Mouse (Mus musculus): Measurements from ENCODE around the gene Fndc3b.
"Not testable (repeated sequence)": the region's sequence is repeated elsewhere in the genome, so short reads cannot be mapped to it uniquely, and the experiment has no call there.

Fndc3b gene

DNA sequence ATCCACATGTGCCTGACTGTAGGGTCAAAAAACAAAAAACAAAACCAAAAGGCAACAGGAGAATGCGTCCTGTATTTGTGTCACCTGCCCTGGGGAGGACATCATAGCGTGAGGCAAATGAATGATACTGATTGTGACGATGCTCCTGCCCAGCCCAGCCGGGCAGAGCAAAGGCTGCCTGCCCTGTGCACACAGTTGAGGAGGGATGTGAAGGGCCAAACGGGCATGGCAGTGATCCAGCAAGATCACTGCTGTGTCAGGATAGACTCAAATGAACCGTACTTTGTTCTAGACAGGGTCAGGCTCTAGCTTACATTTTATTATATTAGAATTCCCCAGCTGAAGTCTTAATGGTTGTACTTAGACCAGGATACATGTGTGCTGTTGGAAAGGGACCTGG lies 219.3 kb downstream of the Fndc3b start:
- DNase-seq: no peak

DNA sequence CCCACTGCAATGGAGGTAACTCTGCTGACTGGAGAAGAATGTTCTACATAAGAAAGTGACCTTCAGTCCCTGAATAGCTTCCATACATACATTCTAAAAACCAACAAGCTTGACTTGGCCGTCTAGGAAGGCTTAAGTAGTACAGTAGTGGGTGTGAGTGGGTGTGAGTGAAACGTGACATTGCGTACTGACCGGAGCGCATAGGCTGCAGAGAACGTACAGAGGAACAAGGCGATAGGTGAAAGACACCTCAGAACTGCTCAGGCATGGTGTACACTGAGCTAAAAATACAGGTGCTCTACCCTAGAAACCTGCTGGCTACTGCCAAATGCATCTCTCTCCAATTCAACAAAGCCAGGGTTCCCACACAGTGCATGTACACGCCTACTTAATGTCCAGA lies 219.7 kb downstream of the Fndc3b start:
- DNase-seq: no peak

DNA sequence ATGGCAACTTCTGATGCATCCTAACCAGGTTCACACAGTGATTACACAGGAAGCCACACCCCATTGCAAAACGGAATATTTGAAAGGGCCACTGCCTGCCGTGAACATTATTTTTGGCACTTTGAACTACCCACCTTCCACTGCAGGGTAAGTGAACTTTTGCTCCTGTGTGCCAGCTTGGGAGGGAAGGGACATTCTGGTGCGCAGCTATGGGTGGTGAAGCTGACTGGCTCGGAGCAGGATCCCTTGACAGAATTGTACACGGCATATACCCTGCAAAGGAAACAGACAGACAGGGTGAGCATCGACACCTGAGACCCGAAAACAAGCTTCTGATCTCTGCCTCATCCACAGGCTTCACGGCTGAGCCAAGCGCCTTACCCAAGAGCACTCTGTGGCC lies 220.2 kb downstream of the Fndc3b start:
- DNase-seq: no peak

DNA sequence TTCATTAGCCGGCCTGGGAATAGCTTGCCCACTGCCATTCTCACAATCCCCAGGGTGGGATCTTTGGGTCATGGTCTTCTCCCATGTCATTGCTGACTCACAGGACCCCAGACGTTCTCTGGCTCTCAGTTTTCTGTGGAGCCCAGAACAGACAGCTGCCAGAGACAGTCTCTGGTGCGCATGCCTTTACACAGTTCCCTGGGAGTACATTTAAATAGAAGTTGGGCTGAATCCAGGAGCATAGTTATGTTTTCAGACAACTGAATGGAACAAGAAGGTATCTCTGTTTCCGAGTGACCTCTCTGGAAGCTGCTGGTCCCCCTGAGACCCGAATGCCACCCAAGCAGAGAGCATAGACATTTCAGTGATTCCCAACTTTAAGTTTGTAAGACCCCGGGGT lies 221.6 kb downstream of the Fndc3b start:
- DNase-seq: no peak

DNA sequence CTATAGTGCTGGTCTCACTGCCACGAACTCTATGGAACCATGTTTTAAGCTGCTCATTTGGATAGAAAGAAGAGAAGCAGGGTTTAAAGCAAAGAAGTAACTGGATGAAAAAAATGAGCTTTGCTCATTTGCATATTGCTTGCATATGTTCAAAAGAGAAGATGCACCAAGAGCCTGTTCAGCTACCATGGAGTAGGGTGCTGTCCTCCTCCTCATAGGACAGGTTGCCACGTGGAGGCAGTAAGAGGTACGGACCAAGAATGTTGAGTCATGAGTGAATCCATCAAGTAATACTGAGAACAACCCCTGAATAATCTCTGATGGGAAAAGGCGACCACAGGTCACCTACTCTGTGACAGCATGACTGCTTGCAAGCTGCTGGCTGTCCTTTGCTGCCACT lies 226.0 kb downstream of the Fndc3b start:
- DNase-seq: no peak

DNA sequence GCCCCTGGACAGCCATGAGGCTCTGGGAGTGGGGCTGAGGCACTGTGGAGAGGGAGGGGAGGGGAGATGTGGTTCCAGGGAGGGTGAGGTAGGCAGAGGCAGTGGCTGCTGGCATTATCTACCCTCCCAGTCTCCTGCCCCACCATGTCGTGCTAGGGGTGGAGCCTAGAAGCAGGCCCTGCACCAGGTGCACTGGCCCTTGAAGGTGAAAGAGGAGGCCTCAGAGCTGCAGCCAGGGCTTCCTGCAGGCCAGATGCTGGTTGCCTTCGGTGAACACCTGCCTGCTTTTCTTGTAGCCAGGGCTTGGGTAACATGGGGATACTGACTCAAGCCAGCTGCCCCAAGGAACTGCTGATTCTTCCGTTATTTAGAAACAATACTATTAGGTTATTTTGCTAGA lies 226.4 kb downstream of the Fndc3b start:
- DNase-seq: no peak

DNA sequence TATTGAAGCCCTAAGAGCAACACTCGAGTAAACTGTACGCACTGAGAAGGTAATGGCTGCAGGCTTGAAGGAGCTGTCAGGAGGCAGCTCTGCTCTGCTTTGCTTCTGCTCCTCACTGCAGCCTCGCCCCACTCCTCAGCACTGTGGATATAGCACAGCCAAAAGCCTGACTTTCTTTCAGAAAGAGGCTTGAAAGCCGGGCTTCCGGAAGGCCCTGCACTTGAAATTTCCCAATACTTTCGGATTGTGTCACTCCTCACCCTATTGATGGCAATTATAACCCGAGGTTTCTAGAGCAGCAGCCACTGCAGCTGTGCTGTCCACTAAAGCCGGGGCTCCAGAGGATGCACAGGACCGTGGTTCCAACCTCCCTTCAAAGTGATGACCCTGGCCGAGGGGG lies 227.3 kb downstream of the Fndc3b start:
- DNase-seq: no peak

DNA sequence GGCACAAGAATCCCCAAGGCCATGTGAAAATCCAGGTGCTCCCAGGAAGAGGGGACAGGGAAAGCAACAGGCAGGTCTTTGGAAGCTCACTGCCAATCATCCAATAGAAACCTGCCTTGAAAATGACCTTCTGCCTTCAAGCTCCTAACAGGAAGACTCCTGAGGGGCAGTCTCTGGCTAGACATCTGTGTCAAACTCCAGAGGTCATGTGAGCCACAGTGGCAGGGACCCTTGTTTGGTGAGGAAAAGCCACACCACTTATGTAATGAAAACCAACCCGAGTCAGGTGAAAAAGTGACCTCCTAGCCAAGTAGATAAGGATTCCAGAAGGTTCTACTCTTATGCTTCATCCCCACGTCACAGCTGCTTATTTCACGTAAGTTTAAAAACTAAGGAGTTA lies 227.8 kb downstream of the Fndc3b start:
- no peak for DNase-seq

DNA sequence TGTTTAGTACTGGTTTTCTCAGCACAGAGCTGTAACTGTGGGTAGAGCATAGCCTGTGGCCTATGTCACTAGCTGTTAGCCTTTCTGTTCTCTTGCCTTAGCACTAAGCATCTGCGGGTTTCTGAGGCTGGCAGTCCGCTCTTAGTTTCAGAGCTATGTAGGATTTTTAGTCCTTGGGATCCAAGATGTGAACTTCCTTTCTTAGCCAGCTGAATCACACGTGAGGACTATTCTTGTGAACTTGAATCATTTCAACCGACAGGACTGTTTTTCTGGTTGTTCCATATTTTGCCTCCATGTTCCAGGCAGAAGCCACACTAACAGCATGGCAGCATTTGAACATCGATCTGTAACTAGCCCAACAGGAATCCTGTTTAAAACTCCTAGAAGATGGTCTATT lies 229.4 kb downstream of the Fndc3b start:
- no peak for DNase-seq

DNA sequence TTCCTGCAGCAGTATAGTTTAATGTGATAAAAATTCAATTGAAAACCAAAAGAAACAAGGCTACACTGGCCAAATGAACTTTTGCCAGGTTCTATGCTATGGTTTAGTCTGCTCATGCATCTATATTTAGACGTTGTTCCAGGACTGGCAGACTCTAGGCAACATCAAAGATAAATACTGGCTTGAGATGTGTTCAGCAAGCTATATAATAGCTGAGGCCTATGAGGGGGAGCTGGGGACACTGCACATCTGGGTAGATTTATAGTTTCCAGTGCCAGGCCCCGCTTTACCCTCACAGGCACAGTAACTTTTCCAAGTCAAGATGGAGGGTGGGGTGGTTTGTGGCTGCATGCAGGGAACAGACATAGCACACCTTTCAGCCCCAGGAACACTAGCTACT lies 231.7 kb downstream of the Fndc3b start:
- DNase-seq: no peak

DNA sequence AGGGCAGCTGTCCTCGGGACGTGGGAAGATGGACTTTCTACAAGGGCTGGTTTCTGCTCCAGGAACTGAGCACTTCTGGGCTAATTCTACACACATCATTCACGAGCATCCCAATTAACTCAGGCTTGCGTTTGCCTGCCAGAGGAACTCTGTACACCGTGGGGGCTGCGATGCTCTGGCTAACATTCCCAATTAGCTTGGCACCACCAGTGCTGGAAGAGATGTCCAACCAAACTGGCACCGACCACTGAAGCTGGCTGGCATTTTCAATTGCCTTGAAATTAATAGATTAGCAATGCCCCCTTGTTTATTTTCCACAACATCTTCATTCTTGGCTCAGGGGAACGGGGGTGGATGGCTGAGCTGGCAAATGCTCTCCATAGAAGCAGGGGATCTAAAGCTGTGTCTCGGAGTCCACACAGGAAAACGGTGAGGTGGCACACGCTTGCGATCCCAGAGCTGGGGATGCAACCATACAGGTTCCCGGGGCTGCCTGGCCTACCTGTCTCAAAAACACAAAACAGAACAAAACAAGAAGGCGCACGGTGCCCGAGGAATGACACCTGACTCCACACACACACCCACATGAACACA lies 232.4 kb downstream of the Fndc3b start:
- DNase-seq: no peak

DNA sequence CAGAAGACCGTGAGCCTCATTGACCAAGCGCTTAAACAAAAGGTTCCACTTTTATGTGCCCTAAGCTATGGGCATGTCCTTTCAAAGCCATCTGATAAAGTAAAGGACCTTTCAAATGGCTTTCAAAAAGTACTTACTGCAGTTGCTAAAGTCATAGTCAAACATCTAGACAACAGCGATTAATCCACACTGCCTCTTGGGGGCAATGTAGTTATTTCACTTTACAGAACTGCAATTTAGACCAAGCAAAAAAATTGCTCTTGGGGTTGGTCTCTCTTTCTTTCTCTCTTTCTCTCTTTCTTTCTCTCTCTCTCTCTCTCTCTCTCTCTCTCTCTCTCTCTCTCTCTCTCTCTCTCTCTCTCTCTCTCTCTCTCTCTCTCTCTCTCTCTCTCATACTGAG lies 233.4 kb downstream of the Fndc3b start:
- DNase-seq: not testable (repeated sequence)

DNA sequence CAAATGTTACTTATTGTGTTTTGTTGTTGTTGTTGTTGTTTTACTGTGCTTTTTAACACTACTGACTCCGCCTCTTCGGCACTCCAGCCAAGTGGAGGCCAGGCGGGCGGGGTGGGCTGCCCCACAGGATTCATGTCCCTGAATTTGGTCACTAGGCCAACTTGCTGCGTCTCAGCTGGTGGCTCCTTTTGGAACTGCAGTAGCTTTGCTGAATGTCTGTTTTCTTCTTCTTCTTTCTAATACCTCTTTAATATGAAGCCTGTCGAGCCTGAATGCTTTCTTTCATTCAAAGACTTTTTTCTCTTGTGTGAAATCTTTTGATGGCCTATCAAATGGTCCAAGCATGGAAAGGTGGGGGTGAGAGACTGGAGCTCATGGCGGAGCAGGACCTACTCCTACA lies 235.2 kb downstream of the Fndc3b start:
- DNase-seq: no peak

DNA sequence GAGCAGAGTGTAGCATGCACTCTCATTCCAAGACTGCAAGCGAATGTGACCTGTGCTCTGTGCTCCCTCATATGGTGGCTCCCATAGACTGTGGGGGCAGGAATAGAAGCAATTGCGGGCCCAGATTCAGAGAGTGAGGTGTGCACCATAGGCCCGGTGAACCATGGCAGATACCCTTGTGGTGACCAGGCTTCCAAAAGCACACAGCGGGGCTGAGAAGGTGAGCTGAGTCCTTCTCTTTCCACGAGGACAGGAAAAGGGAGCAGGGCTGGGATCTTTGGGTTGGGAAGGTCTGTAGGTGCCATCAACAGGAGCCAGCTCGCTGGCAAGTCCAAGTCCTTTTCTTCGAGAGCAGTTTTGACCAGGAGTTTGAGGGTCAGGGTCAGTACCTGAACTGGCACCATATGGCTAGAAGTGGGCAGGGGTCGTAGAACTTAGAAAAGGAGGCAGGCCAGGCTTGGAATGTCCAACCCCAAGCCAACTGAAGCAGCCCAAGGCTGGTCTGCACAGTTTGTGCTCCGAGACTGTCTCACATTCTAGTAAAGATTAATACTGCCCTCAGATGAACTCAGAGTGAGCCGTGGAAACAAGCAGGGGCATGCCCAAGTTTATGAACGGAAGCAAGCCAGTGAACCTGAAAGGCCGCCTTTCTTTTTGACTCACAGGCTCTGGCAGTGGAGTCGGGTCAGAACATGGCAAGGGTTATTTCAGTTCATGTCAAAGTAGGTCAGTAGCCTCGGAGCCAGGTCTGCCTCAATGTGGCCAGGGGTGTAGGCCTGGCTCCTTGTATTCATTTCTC lies 237.1 kb downstream of the Fndc3b start:
- no peak for DNase-seq

DNA sequence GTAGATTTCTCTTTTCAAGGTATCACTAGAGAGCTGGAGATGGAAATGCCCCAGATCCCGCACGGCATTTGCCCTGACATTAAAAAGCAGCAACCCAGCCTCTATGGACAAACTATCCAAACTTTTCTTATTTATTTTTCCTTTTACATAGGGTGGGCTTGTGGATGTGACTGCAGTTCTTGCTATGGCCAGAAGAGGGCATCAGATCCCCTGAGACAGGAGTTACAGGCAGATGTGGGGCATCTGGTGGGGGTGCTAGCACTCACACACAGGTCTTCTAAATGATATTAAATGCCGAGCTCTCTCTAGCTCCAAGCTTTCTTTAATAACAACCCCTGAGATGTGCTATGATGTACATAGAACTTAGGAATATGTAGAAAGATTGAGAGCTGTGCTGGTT lies 238.3 kb downstream of the Fndc3b start:
- no peak for DNase-seq

DNA sequence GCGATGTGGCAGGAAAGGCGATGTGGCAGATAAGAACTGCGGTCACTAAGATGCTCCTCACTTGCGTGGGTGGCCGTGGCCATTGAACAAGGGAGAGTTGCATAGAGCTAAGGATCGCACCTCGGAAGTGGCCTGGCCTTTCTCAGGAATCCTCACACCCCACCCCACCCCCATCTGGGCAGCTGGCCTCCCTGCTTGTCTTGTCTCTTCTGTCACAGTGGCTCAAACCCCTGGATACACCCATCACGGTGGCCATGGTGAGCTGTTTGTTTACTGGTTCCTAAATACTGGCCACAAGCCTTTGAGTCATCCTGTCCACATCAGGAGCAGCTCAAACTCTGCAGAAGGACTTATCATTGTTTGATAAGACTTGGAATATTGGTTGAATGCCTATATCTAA lies 240.3 kb downstream of the Fndc3b start:
- DNase-seq: no peak

DNA sequence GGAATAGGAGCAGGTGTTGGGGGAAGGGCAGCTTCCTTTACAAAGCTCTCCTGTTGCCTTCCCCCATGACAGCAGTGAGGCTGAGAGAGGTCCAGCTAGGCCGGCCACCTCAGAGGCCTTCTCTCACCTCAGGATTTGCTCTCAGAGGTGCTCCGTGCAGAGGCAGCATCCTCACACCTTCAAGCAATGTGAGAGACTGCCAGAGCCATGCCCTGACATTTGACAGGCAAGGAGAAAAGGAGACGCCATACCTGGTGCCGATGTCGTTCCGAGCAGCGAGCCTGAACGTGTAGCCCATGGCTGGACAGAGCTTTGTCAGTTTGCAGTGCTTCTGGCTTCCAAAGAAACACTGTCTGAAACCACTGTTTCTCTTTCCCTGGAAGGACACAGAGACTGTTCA lies 241.1 kb downstream of the Fndc3b start:
- DNase-seq: no peak

DNA sequence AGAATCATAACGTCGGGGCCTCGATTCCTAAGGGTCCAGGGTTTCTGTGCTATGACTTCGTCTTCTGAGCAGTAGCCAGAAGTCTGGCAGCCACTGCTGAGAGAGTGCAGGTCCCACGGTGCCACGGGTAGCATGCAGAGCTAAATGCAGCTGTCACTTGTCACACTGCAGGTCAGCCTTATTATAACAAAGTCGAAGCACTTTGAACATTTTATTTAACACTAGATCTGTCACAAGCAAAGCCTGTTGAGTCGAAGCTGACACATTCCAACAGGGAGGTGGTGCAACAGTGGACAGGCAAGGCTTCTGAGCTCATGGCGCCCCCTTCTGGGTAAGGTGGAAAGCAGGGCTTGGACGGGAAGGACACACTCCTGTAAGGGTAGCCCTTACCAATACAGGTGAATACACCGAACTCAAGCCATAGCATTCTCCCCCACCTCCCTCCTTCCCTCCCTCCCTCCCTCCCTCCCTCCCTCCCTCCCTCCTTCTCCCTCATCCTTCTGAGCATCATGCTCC lies 243.5 kb downstream of the Fndc3b start:
- no peak for DNase-seq

DNA sequence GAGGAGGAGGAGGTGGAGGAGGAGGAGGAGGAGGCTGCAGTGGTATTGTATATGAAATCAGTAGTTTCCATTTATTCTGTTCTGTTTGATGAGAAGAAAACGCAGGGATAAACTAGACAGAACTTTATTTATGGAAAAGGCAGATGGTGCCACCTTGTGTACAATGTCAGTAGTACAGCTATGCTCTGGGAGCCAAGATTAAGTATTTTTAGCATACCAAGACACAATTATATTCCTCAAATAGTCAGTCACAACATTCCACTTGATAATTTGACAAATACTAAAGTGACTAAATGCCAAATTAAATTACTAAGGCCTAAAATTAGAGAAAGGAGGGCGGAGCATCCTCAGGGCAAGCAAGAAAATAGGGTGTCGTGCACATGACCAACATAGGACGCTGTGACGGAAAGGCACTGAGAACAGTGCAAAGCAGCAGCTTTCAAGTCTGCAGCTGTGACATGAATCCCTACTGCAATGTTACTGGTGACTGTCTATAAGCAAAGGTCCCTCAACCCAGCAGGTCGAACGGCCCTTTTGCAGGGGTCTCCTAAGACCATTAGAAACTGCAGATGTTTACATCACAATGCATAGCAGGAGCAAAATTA lies 244.7 kb downstream of the Fndc3b start:
- DNase-seq: peak; percentile 25 to 34

DNA sequence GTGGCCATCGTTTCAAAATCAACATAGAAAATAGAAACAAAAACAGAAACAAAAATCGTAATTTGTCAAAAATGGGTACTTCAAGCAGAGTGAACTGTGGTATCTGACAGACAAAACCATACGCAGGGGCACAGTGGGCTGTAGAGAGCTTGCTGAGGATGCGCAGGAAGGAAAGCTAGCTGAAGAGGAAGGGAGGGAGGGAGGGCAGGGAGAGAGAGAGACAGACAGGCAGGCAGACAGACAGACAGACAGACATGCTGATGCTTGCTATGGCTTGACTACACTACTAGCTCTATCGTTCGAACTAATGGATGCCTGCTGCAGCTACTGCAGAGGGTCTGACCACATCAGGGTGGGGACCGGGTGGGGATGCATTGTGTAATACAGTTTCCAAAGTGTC lies 247.7 kb downstream of the Fndc3b start:
- no peak for DNase-seq

DNA sequence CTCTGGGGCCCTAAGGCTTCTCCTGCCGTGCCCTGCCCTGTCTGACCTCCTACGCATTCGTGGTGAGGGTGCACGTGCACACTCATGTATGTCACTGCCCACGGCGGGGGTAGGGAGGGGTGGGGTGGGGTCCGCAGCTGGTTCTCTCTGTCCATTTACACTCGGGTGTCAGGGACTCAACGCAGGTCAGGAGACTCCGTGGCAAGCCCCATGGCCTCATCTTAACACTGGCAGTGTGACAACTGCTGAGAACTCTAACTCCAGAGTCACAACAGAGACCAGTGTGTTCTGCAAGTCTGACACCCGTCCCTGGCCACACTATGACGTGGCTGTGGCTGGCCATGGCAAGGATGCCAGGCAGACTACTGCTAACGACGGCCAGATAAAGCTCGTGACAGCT lies 248.2 kb downstream of the Fndc3b start:
- DNase-seq: no peak

DNA sequence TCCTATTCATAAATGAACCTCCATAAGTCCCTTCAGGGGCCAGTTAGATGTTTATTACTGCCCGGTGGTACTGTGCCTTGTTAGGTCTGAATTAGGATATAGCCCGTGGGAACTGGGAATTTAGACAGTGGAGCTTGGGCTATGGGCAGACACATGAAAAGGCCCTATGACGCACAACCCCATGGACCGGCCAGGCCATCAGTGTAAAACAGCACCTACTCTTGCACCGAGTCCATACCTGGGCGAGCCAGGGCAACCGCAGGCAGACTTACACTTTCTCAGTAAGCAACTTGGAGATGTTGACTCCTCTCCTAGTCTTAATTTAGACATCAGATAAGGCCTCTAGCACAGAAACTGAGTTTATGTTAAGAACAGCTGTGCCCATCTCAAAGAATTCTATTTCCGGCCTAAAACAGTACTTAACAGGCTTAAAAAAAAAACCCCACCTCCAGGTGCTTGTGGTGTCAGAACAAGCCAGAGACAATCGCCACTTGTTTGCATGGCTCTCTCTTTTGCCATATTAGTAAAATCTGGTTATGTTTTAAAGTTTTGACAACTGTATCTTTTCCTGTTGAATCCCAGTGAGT lies 248.7 kb downstream of the Fndc3b start:
- no peak for DNase-seq

DNA sequence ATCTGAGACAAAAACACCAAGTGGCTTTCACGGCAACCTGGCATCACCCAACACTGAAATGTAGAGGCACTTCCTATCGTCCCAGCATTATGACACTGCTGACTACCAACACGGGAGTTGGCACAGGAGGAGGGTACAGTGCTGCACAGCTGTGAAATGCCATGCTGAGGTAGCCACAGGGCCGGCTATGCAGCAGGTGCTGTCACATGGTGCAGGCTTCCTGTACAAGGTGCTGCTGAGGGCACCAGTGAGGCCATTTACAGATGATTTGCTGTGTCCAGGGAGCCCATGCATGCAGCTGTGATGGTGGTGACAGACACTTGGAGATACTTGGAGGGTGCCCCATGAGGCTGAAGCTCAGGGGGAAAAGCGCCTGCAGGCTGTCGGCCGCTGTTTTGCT lies 249.2 kb downstream of the Fndc3b start:
- DNase-seq: no peak

DNA sequence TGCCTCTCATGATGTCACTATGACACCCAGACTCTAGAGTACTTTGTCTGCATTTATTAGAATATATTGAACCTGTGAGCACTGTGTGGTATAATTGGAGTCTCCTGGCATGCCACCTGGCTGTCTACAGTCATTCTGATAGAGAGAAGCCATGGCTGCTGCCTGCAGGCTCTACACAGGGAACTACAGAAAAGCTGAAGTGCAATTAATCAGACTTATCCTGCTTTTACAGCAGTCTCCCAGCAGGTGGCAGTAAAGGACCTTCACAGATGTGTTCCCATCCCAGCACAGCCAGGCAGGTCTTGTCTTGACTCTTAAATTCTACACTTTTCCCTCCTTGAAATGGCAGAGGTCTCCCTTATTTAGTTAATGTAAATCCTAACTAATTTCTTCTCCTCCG lies 250.1 kb downstream of the Fndc3b start:
- DNase-seq: peak; percentile 70 to 76
